Mouse (Mus musculus) embryonic facial prominence, embryonic 11.5 days (tissue): ENCODE measurements around the gene Tmigd1. TPM values are rescaled to one million over a fixed set of nuclear protein-coding genes. Genes with fewer than 3 reads are reported as not detected.

Source experiments
- ATAC-seq: fragments of 200-750 bp; cut with Nextera tagmentation; replicated peaks from 2 replicates; pipeline ENCODE4 v1.8.0; 2017; ENCODE audit warnings: low read depth; ENCODE audit not compliant: insufficient number of reproducible peaks, low FRiP score, low TSS enrichment
- DNase-seq: peaks from one replicate; pipeline ENCODE4 v3.0.0-alpha.2; 2015; ENCODE audit warnings: low spot score
- H3K27ac ChIP-seq: fragments of 300-500 bp; sonication (generic); replicated peaks from 2 replicates; pipeline ENCODE4 v1.5.1; 2014; ENCODE audit warnings: mild to moderate bottlenecking, low read depth, low read length, control low read depth
- H3K27me3 ChIP-seq: fragments of 300-500 bp; sonication (generic); 2 replicates; pipeline ENCODE4 v1.6.1; 2014; ENCODE audit warnings: mild to moderate bottlenecking, low read length, moderate library complexity, mixed read lengths; ENCODE audit not compliant: control insufficient read depth, insufficient read depth
- H3K36me3 ChIP-seq: fragments of 300-500 bp; sonication (generic); replicated peaks from 2 replicates; pipeline ENCODE4 v1.6.1; 2014; ENCODE audit warnings: low read depth, mild to moderate bottlenecking, low read length, moderate library complexity, mixed read lengths; ENCODE audit not compliant: control insufficient read depth, insufficient read depth
- H3K4me1 ChIP-seq: fragments of 300-500 bp; sonication (generic); 2 replicates; pipeline ENCODE4 v1.6.1; 2014; ENCODE audit warnings: low read length, mixed read lengths; ENCODE audit not compliant: control insufficient read depth, insufficient read depth
- H3K4me2 ChIP-seq: fragments of 300-500 bp; sonication (generic); 2 replicates; pipeline ENCODE4 v1.6.1; 2014; ENCODE audit warnings: low read depth, mild to moderate bottlenecking, control low read depth, low read length, moderate library complexity
- H3K4me3 ChIP-seq: fragments of 300-500 bp; sonication (generic); 2 replicates; pipeline ENCODE4 v1.5.1; 2014; ENCODE audit warnings: low read depth, low read length, control low read depth
- H3K9ac ChIP-seq: fragments of 300-500 bp; sonication (generic); replicated peaks from 2 replicates; pipeline ENCODE4 v1.6.1; 2014; ENCODE audit warnings: mild to moderate bottlenecking, control low read depth, low read length
- H3K9me3 ChIP-seq: fragments of 300-500 bp; sonication (generic); replicated peaks from 2 replicates; pipeline ENCODE4 v1.6.1; 2016; ENCODE audit warnings: mild to moderate bottlenecking, low read length, inconsistent platforms, mixed read lengths; ENCODE audit not compliant: control insufficient read depth
- WGBS: fragments of 180-500 bp; shearing (Covaris S2); extraction: QIAGEN DNeasy Blood & Tissue Kit; methylation state at CpG from one replicate; pipeline ENCODE4 v1.1.7; 2014; 5-methylcytosine and 5-hydroxymethylcytosine counted together
- polyA plus RNA-seq: library from polyadenylated mRNA; unstranded; fragments of >200 nt; fragmentation: Nextera tagmentation; extraction: Ambion mirVana; gene quantifications from 2 replicates; pipeline ENCODE4 v1.2.1, GENCODE M21; 2014

The Tmigd1 gene
- polyA plus RNA-seq, 1 experiment from 2014 or later = not detected

DNA sequence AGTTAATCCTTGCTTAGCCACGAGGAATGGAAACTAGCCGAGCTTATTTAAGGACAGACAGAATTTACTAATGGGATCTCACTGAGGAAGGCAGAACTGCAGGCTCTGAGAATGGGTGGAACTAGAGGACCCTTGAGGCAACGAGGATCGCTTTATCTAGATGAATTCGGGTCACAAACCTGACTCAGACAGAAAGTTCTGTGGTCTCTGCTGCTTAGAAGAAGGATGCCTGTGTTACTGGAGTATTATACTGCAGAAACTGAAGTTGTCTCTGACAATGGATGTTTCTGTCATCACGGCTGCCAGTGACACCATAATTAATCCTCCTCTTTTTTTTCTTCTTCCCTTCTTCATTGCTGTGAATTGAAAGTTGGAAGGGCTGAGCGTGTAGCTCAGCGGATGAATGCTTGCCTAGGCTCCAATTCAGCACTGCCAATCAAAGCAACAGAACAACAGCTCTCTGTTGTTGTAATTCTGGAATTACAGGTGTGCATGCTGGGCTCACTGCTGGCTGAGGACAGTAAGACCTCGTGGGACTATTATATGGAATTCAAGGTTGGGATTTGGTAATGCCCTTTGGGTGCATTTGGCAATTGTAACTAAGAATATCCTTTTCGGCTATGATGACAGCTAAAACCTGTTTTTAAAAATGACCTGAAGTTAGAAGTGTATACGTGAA, 29.3 kb upstream of the Tmigd1 start:
- H3K4me2 ChIP-seq = no peak overlapping the region
- H3K9me3 ChIP-seq = no peaks in the 10 kb centered on the region
- DNase-seq (no peak), ATAC-seq (no peak)
- 68% methylated on average over 11 of the region's 11 CpGs for WGBS
- H3K27me3 ChIP-seq = no peaks in the 10 kb centered on the region
- no peaks in the 10 kb centered on the region for H3K4me1 ChIP-seq
- H3K9ac ChIP-seq = no peak overlapping the region
- no peak overlapping the region for H3K4me3 ChIP-seq
- H3K27ac ChIP-seq = no peak overlapping the region
- no peaks in the 10 kb centered on the region for H3K36me3 ChIP-seq

DNA sequence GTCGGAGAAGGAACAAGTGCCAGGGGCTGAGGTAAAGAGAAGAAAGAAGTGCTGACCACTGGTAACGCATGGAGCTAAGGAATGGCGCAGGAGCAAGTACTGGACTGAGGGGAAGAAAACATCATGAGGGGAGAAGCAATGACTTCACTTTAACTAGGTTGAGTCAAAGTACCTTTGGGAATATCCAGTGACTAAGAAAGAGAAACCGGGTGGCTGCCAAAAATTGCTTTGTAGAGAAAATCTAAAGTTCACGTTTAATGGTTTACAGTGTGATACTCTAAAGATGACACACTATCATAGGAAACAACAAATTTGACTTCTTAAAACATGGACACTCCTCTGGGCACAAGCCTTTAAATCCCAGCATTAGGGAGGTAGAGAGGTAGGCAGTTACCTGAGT, 28.1 kb upstream of the Tmigd1 start:
- Histone ChIP-seq H3K4me3 (no peak overlapping the region), H3K9me3 (no peaks in the 10 kb centered on the region), H3K36me3 (no peaks in the 10 kb centered on the region), H3K4me1 (no peaks in the 10 kb centered on the region), H3K9ac (no peak overlapping the region), H3K27me3 (no peaks in the 10 kb centered on the region), H3K4me2 (no peak overlapping the region), H3K27ac (no peak overlapping the region)
- ATAC-seq (no peak), DNase-seq (no peak)
- WGBS = 86% methylated on average over 5 of the region's 5 CpGs

GRCm38 (mm10) chr11:76874766-76875165, 27.2 kb upstream of the Tmigd1 start:
- ATAC-seq (no peak), DNase-seq (no peak)
- no peak overlapping the region for H3K4me2 ChIP-seq
- H3K36me3 ChIP-seq = no peaks in the 10 kb centered on the region
- H3K9ac ChIP-seq = no peak overlapping the region
- no peaks in the 10 kb centered on the region for H3K4me1 ChIP-seq
- no peak overlapping the region for H3K27ac ChIP-seq
- no peaks in the 10 kb centered on the region for H3K9me3 ChIP-seq
- 65% methylated on average over 6 of the region's 6 CpGs for WGBS
- no peaks in the 10 kb centered on the region for H3K27me3 ChIP-seq
- no peak overlapping the region for H3K4me3 ChIP-seq

- WGBS = 77% methylated on average over 5 of the region's 5 CpGs
- Histone ChIP-seq H3K36me3 (no peaks in the 10 kb centered on the region), H3K27me3 (no peaks in the 10 kb centered on the region), H3K27ac (no peak overlapping the region), H3K4me1 (no peaks in the 10 kb centered on the region), H3K9ac (no peak overlapping the region), H3K4me3 (no peak overlapping the region), H3K4me2 (no peak overlapping the region), H3K9me3 (no peaks in the 10 kb centered on the region)
- DNase-seq (no peak), ATAC-seq (no peak)
Measured at GRCm38 (mm10) chr11:76879816-76880215, 22.1 kb upstream of the Tmigd1 start.

- Histone ChIP-seq H3K9ac (no peak overlapping the region), H3K4me2 (no peak overlapping the region), H3K9me3 (no peaks in the 10 kb centered on the region), H3K27ac (no peak overlapping the region), H3K4me1 (no peaks in the 10 kb centered on the region), H3K4me3 (no peak overlapping the region), H3K27me3 (no peaks in the 10 kb centered on the region), H3K36me3 (no peaks in the 10 kb centered on the region)
- DNase-seq (no peak), ATAC-seq (no peak)
- WGBS = 44% methylated on average over 5 of the region's 5 CpGs
Measured at GRCm38 (mm10) chr11:76884451-76884850, 17.5 kb upstream of the Tmigd1 start.

DNA sequence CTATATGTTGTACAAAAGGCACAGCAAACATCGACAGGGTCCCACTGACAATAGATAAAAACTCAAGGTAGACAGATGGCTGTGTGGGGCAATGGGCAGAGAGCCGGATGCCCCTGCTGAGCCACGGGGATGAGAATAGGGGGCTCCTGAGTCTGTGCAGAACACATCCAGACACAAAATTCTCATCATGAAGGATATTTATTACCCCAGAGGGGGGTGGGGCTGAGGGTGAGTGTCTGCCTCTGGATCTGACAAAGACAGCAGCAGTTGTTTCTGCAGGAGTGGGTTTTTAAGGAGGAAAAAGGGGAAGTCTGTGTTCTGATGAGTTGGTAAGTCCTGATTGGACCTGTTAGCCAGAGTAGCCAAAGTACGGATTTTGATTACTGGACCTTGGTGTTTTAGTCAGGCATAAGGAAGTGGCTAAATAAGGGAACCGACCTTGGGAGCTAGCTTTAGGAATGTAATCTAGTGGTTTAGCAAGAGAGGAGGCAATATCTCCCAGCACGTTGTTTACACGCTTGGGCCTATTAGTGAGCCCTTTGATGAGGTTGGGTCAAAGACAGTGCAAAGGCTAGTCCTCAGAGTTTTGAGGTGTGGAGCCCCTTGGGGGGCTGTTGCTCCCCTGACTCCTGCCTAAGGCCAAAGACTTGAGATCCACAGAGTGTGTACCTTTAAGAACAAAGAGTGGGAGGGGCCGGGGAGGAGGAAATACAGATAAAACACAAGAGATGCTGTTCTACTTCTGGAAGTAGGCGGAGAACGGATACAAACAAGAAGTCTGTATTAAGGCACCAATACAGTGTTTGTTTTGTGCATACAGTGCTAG, 12.4 kb upstream of the Tmigd1 start:
- Histone ChIP-seq H3K9ac (no peak overlapping the region), H3K9me3 (no peaks in the 10 kb centered on the region), H3K4me1 (peaks cover 3% of the 10 kb centered on the region; the same call in 1 of the 2 replicates), H3K27me3 (no peaks in the 10 kb centered on the region), H3K4me3 (no peak overlapping the region), H3K4me2 (no peak overlapping the region), H3K36me3 (no peaks in the 10 kb centered on the region), H3K27ac (no peak overlapping the region)
- WGBS = 68% methylated on average over 10 of the region's 10 CpGs
- DNase-seq (no peak), ATAC-seq (no peak)

- no peak overlapping the region for H3K4me2 ChIP-seq
- peaks cover 3% of the 10 kb centered on the region; the same call in 1 of the 2 replicates for H3K4me1 ChIP-seq
- DNase-seq (no peak), ATAC-seq (no peak)
- H3K27ac ChIP-seq = no peak overlapping the region
- H3K9ac ChIP-seq = no peak overlapping the region
- WGBS = 92% methylated on average over 7 of the region's 7 CpGs
- H3K9me3 ChIP-seq = no peaks in the 10 kb centered on the region
- H3K4me3 ChIP-seq = no peak overlapping the region
- H3K27me3 ChIP-seq = no peaks in the 10 kb centered on the region
- no peaks in the 10 kb centered on the region for H3K36me3 ChIP-seq
Measured at GRCm38 (mm10) chr11:76891171-76891570, 10.8 kb upstream of the Tmigd1 start.

DNA sequence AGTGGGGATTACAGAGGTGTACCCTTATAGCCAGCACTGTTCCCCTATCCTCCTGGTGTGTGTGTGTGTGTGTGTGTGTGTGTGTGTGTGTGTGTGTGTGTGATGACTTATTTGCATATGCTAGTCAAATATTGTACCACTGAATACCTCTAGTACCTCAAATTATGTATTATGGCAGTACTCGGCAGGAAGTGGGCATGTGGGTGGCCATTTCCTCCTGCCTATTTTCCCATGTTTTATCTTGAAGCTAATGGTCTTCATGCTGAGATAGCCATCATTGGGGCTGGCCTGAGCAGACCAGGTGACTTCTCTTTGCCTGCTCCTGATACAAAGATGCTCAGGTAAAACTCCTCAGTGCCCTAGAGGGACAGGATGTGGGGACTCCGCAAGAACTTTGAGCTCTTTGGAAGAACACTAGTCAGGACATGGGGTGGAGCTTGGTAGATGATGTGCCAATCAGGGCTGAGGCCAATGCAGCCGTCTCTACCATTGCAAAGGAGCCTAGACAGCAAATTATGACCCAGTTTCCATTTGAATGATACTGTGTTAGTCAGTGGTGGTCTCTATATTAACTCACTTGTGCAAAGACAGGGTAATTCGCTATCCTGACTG, 10.1 kb upstream of the Tmigd1 start:
- Histone ChIP-seq H3K36me3 (no peaks in the 10 kb centered on the region), H3K4me1 (peaks cover 3% of the 10 kb centered on the region; the same call in 1 of the 2 replicates), H3K27ac (no peak overlapping the region), H3K4me2 (no peak overlapping the region), H3K9ac (no peak overlapping the region), H3K4me3 (no peak overlapping the region), H3K27me3 (no peaks in the 10 kb centered on the region), H3K9me3 (no peaks in the 10 kb centered on the region)
- WGBS = 79% methylated on average over 4 of the region's 4 CpGs
- no peak for DNase-seq
- ATAC-seq = no peak
